Mouse (Mus musculus) liver, adult 2 months (tissue): Measurements from ENCODE around the gene Washc1.

ENCODE experiments used
- CTCF ChIP-seq: fragments of 200-500 bp; IDR thresholded peaks from 2 replicates; pipeline ENCODE4 v1.5.1; 2011; ENCODE audit warnings: low read depth, low read length, control low read depth
- POLR2A ChIP-seq: fragments of 200-500 bp; IDR thresholded peaks from 2 replicates; pipeline ENCODE4 v1.6.1; 2011; ENCODE audit warnings: low read length, control low read depth; ENCODE audit not compliant: insufficient read depth; ENCODE audit errors: extremely low read depth

- TF ChIP-seq CTCF (no peak), POLR2A (no peak)
Measured at GRCm38 (mm10) chr17:66091392-66091791, 20.0 kb upstream of the Washc1 start.
